Mouse (Mus musculus) ES-Bruce4 (cell line): ENCODE data around the gene Mtg1.

Source experiments
- CTCF ChIP-seq: IDR thresholded peaks from one replicate; pipeline ENCODE4 v1.8.1; 2011; ENCODE audit warnings: low read depth, low read length
- POLR2A ChIP-seq: IDR thresholded peaks from one replicate; pipeline ENCODE4 v1.8.1; 2011; ENCODE audit warnings: low read length; ENCODE audit not compliant: insufficient read depth

- TF ChIP-seq CTCF, result no peak
- TF ChIP-seq POLR2A, result no peak
These were observed 44.3 kb upstream of the Mtg1 start, which contains the start of gene Prap1 for GRCm38 (mm10) chr7:140092924-140093528.
